Mouse (Mus musculus): ENCODE data around the gene Zbtb49. TPM values are rescaled to one million over a fixed set of nuclear protein-coding genes. Genes with fewer than 3 reads are reported as not detected.

The Zbtb49 gene
- polyA plus RNA-seq (2014; fragmentation: Nextera tagmentation; extraction: Ambion mirVana) = 15.3 and 19.1 TPM in 2 replicates

GRCm38 (mm10) chr5:38220328-38220912 lies at the start of gene Zbtb49, which contains the start of gene Lyar:
Zbtb49 (minus strand) TSS chr5:38220457.
Lyar (plus strand) TSS chr5:38220470.
- 0 out of 2 replicates have a peak, but pooled peaks cover 2% of the 10 kb centered on the region for H3K36me3 ChIP-seq (ENCODE audit: control insufficient read depth, insufficient read depth, low read length)
- H3K9me3 ChIP-seq (ENCODE audit: control insufficient read depth, low read length) = no peaks in the 10 kb centered on the region
- peaks cover 9% of the 10 kb centered on the region; the same call in 1 of the 2 replicates for H3K4me1 ChIP-seq (ENCODE audit: control insufficient read depth, insufficient read depth, low read length)
- peak within 1 kb of the TSS; percentile 81 for H3K4me2 ChIP-seq (ENCODE audit: low read depth, severe bottlenecking)
- peak within 1 kb of the TSS; percentile 75 for H3K9ac ChIP-seq (ENCODE audit: low read length)
- DNase-seq (ENCODE audit: low spot score) (peak; percentile 95), ATAC-seq (ENCODE audit: insufficient number of reproducible peaks, low FRiP score, low TSS enrichment, low read depth) (peak; percentile 84)
- H3K27me3 ChIP-seq (ENCODE audit: control insufficient read depth, insufficient read depth, low read length) = no peaks in the 10 kb centered on the region
- H3K4me3 ChIP-seq (ENCODE audit: low read depth, low read length) = peak within 1 kb of the TSS; percentile 96
- under 1% methylated on average over 54 of the region's 55 CpGs for WGBS
- no peak within 1 kb of the TSS for H3K27ac ChIP-seq (replicated peaks; ENCODE audit: low read depth, low read length)

GRCm38 (mm10) chr5:38260107-38260682 lies 39.9 kb upstream of the Zbtb49 start, which contains the start of gene Tmem128:
Tmem128 (plus strand) TSS chr5:38260185.
- Histone ChIP-seq H3K9me3 (ENCODE audit: control insufficient read depth, low read length) (no peaks in the 10 kb centered on the region), H3K36me3 (ENCODE audit: control insufficient read depth, insufficient read depth, low read length) (peaks cover 12% of the 10 kb centered on the region; the same call in 1 of the 2 replicates), H3K27ac (replicated peaks; ENCODE audit: low read depth, low read length) (peak within 1 kb of the TSS; percentile 76), H3K27me3 (ENCODE audit: control insufficient read depth, insufficient read depth, low read length) (no peaks in the 10 kb centered on the region), H3K9ac (ENCODE audit: low read length) (peak within 1 kb of the TSS; percentile 83), H3K4me2 (ENCODE audit: low read depth, severe bottlenecking) (peak within 1 kb of the TSS; percentile 88), H3K4me1 (ENCODE audit: control insufficient read depth, insufficient read depth, low read length) (peaks cover 3% of the 10 kb centered on the region; the same call in 1 of the 2 replicates), H3K4me3 (ENCODE audit: low read depth, low read length) (peak within 1 kb of the TSS; percentile 82)
- DNase-seq (ENCODE audit: low spot score) (peak; percentile 75), ATAC-seq (ENCODE audit: insufficient number of reproducible peaks, low FRiP score, low TSS enrichment, low read depth) (no peak)
- WGBS = under 1% methylated on average over 40 of the region's 40 CpGs

GRCm38 (mm10) chr5:38259455-38260106 lies 39.3 kb upstream of the Zbtb49 start:
- ATAC-seq (ENCODE audit: insufficient number of reproducible peaks, low FRiP score, low TSS enrichment, low read depth) = no peak
- DNase-seq (ENCODE audit: low spot score) = no peak

GRCm38 (mm10) chr5:38258773-38259146 lies 38.5 kb upstream of the Zbtb49 start:
- H3K27me3 ChIP-seq (ENCODE audit: control insufficient read depth, insufficient read depth, low read length) = no peaks in the 10 kb centered on the region
- peaks cover 3% of the 10 kb centered on the region; the same call in 1 of the 2 replicates for H3K4me1 ChIP-seq (ENCODE audit: control insufficient read depth, insufficient read depth, low read length)
- no peaks in the 10 kb centered on the region for H3K9me3 ChIP-seq (ENCODE audit: control insufficient read depth, low read length)
- H3K27ac ChIP-seq (replicated peaks; ENCODE audit: low read depth, low read length) = no peak overlapping the region
- DNase-seq (ENCODE audit: low spot score) (no peak), ATAC-seq (ENCODE audit: insufficient number of reproducible peaks, low FRiP score, low TSS enrichment, low read depth) (no peak)
- 93% methylated on average over 5 of the region's 5 CpGs for WGBS
- H3K9ac ChIP-seq (ENCODE audit: low read length) = no peak overlapping the region
- H3K4me3 ChIP-seq (ENCODE audit: low read depth, low read length) = no peak overlapping the region
- H3K4me2 ChIP-seq (ENCODE audit: low read depth, severe bottlenecking) = no peak overlapping the region
- peaks cover 8% of the 10 kb centered on the region; the same call in 1 of the 2 replicates for H3K36me3 ChIP-seq (ENCODE audit: control insufficient read depth, insufficient read depth, low read length)

More at GRCm38 (mm10) chr5:38259455-38260106, 39.3 kb upstream of the Zbtb49 start:
- Histone ChIP-seq H3K9me3 (ENCODE audit: control insufficient read depth, low read length) (no peaks in the 10 kb centered on the region), H3K9ac (ENCODE audit: low read length) (peak overlapping the region; percentile 83), H3K27ac (replicated peaks; ENCODE audit: low read depth, low read length) (peak overlapping the region; percentile 76), H3K27me3 (ENCODE audit: control insufficient read depth, insufficient read depth, low read length) (no peaks in the 10 kb centered on the region), H3K36me3 (ENCODE audit: control insufficient read depth, insufficient read depth, low read length) (peaks cover 11% of the 10 kb centered on the region; the same call in 1 of the 2 replicates), H3K4me2 (ENCODE audit: low read depth, severe bottlenecking) (peak overlapping the region; percentile 88), H3K4me3 (ENCODE audit: low read depth, low read length) (peak overlapping the region; percentile 82), H3K4me1 (ENCODE audit: control insufficient read depth, insufficient read depth, low read length) (peaks cover 3% of the 10 kb centered on the region; the same call in 1 of the 2 replicates)
- 49% methylated on average over 9 of the region's 9 CpGs for WGBS

- H3K9me3 ChIP-seq (ENCODE audit: control insufficient read depth, low read length) = no peaks in the 10 kb centered on the region
- no peak overlapping the region for H3K4me2 ChIP-seq (ENCODE audit: low read depth, severe bottlenecking)
- ATAC-seq (ENCODE audit: insufficient number of reproducible peaks, low FRiP score, low TSS enrichment, low read depth) = no peak
- H3K36me3 ChIP-seq (ENCODE audit: control insufficient read depth, insufficient read depth, low read length) = peaks cover 4% of the 10 kb centered on the region; the same call in 1 of the 2 replicates
- H3K27me3 ChIP-seq (ENCODE audit: control insufficient read depth, insufficient read depth, low read length) = no peaks in the 10 kb centered on the region
- no peak overlapping the region for H3K9ac ChIP-seq (ENCODE audit: low read length)
- no peak overlapping the region for H3K4me3 ChIP-seq (ENCODE audit: low read depth, low read length)
- H3K27ac ChIP-seq (replicated peaks; ENCODE audit: low read depth, low read length) = no peak overlapping the region
- 85% methylated on average over 8 of the region's 8 CpGs for WGBS
- DNase-seq (ENCODE audit: low spot score) = no peak
- peaks cover 3% of the 10 kb centered on the region; the same call in 1 of the 2 replicates for H3K4me1 ChIP-seq (ENCODE audit: control insufficient read depth, insufficient read depth, low read length)
These were observed 37.9 kb upstream of the Zbtb49 start for GRCm38 (mm10) chr5:38258034-38258772.

GRCm38 (mm10) chr5:38256551-38256950 lies 36.3 kb upstream of the Zbtb49 start:
- no peak for ATAC-seq (ENCODE audit: insufficient number of reproducible peaks, low FRiP score, low TSS enrichment, low read depth)
- WGBS = 90% methylated on average over 1 of the region's 1 CpGs
- no peak overlapping the region for H3K4me3 ChIP-seq (ENCODE audit: low read depth, low read length)

GRCm38 (mm10) chr5:38255644-38256043 lies 35.4 kb upstream of the Zbtb49 start:
- 74% methylated on average over 3 of the region's 3 CpGs for WGBS
- H3K9me3 ChIP-seq (ENCODE audit: control insufficient read depth, low read length) = no peaks in the 10 kb centered on the region

More at GRCm38 (mm10) chr5:38256551-38256950, 36.3 kb upstream of the Zbtb49 start:
- Histone ChIP-seq H3K9me3 (ENCODE audit: control insufficient read depth, low read length) (no peaks in the 10 kb centered on the region), H3K9ac (ENCODE audit: low read length) (no peak overlapping the region), H3K27me3 (ENCODE audit: control insufficient read depth, insufficient read depth, low read length) (no peaks in the 10 kb centered on the region), H3K4me2 (ENCODE audit: low read depth, severe bottlenecking) (no peak overlapping the region), H3K27ac (replicated peaks; ENCODE audit: low read depth, low read length) (no peak overlapping the region), H3K4me1 (ENCODE audit: control insufficient read depth, insufficient read depth, low read length) (peaks cover 3% of the 10 kb centered on the region; the same call in 1 of the 2 replicates), H3K36me3 (ENCODE audit: control insufficient read depth, insufficient read depth, low read length) (no peaks in the 10 kb centered on the region)
- no peak for DNase-seq (ENCODE audit: low spot score)

GRCm38 (mm10) chr5:38255195-38255594 lies 34.9 kb upstream of the Zbtb49 start:
- no peaks in the 10 kb centered on the region for H3K27me3 ChIP-seq (ENCODE audit: control insufficient read depth, insufficient read depth, low read length)
- H3K4me1 ChIP-seq (ENCODE audit: control insufficient read depth, insufficient read depth, low read length) = no peaks in the 10 kb centered on the region
- H3K9me3 ChIP-seq (ENCODE audit: control insufficient read depth, low read length) = no peaks in the 10 kb centered on the region
- no peak overlapping the region for H3K4me3 ChIP-seq (ENCODE audit: low read depth, low read length)
- DNase-seq (ENCODE audit: low spot score) (no peak), ATAC-seq (ENCODE audit: insufficient number of reproducible peaks, low FRiP score, low TSS enrichment, low read depth) (no peak)
- no peak overlapping the region for H3K9ac ChIP-seq (ENCODE audit: low read length)
- 46% methylated on average over 4 of the region's 4 CpGs for WGBS
- no peak overlapping the region for H3K27ac ChIP-seq (replicated peaks; ENCODE audit: low read depth, low read length)
- no peak overlapping the region for H3K4me2 ChIP-seq (ENCODE audit: low read depth, severe bottlenecking)
- no peaks in the 10 kb centered on the region for H3K36me3 ChIP-seq (ENCODE audit: control insufficient read depth, insufficient read depth, low read length)

More at GRCm38 (mm10) chr5:38255644-38256043, 35.4 kb upstream of the Zbtb49 start:
- no peaks in the 10 kb centered on the region for H3K36me3 ChIP-seq (ENCODE audit: control insufficient read depth, insufficient read depth, low read length)
- no peak overlapping the region for H3K27ac ChIP-seq (replicated peaks; ENCODE audit: low read depth, low read length)
- no peaks in the 10 kb centered on the region for H3K27me3 ChIP-seq (ENCODE audit: control insufficient read depth, insufficient read depth, low read length)
- DNase-seq (ENCODE audit: low spot score) (no peak), ATAC-seq (ENCODE audit: insufficient number of reproducible peaks, low FRiP score, low TSS enrichment, low read depth) (no peak)
- no peak overlapping the region for H3K4me2 ChIP-seq (ENCODE audit: low read depth, severe bottlenecking)
- no peak overlapping the region for H3K4me3 ChIP-seq (ENCODE audit: low read depth, low read length)
- no peak overlapping the region for H3K9ac ChIP-seq (ENCODE audit: low read length)
- no peaks in the 10 kb centered on the region for H3K4me1 ChIP-seq (ENCODE audit: control insufficient read depth, insufficient read depth, low read length)
